Mouse (Mus musculus): ENCODE data around the gene Irf1. TPM values are rescaled to one million over a fixed set of nuclear protein-coding genes. Genes with fewer than 3 reads are reported as not detected.

Gene Irf1
- total and polyA plus RNA-seq, 2 experiments from 2014 or later, result 3.2 to 3.7 TPM

- Histone ChIP-seq H3K27me3 (ENCODE audit: insufficient read depth, low read length) (no peaks in the 10 kb centered on the region), H3K4me1 (ENCODE audit: insufficient read depth) (no peaks in the 10 kb centered on the region), H3K9me3 (ENCODE audit: low read length) (no peaks in the 10 kb centered on the region), H3K27ac (ENCODE audit: low read depth, low read length) (no peak overlapping the region), H3K9ac (no peak overlapping the region), H3K36me3 (ENCODE audit: insufficient read depth) (no peaks in the 10 kb centered on the region), H3K4me3 (ENCODE audit: low read depth, low read length) (no peak overlapping the region), H3K4me2 (ENCODE audit: low read depth) (peak overlapping the region; percentile 42)
- TF ChIP-seq CTCF (IDR thresholded peaks at IDR 0.05; ENCODE audit: low read depth), result peak; percentile 97
- ATAC-seq, result peak; percentile 94
- peak; percentile 84 for DNase-seq
- 22% methylated on average over 17 of the region's 17 CpGs for WGBS
These were observed 34.0 kb upstream of the Irf1 start for GRCm38 (mm10) chr11:53735682-53736245.

GRCm38 (mm10) chr11:53736771-53737572, 32.8 kb upstream of the Irf1 start:
- H3K4me2 ChIP-seq (ENCODE audit: low read depth), result no peak overlapping the region
- H3K9me3 ChIP-seq (ENCODE audit: low read length), result no peaks in the 10 kb centered on the region

GRCm38 (mm10) chr11:53737573-53737946, 32.3 kb upstream of the Irf1 start:
- H3K4me2 ChIP-seq (ENCODE audit: low read depth), result no peak overlapping the region
- ATAC-seq (peak; percentile 50; the same call in 1 of the 2 replicates), DNase-seq (peak; percentile 33)
- peak; percentile 49 for TF ChIP-seq CTCF (IDR thresholded peaks at IDR 0.05; ENCODE audit: low read depth)
- H3K9me3 ChIP-seq (ENCODE audit: low read length), result no peaks in the 10 kb centered on the region
- H3K27ac ChIP-seq (ENCODE audit: low read depth, low read length), result no peak overlapping the region
- no peaks in the 10 kb centered on the region for H3K36me3 ChIP-seq (ENCODE audit: insufficient read depth)
- 33% methylated on average over 6 of the region's 6 CpGs for WGBS
- H3K9ac ChIP-seq, result no peak overlapping the region
- no peaks in the 10 kb centered on the region for H3K27me3 ChIP-seq (ENCODE audit: insufficient read depth, low read length)
- no peaks in the 10 kb centered on the region for H3K4me1 ChIP-seq (ENCODE audit: insufficient read depth)
- H3K4me3 ChIP-seq (ENCODE audit: low read depth, low read length), result no peak overlapping the region

More at GRCm38 (mm10) chr11:53736771-53737572, 32.8 kb upstream of the Irf1 start:
- peak; percentile 80 for DNase-seq
- Histone ChIP-seq H3K4me3 (ENCODE audit: low read depth, low read length) (no peak overlapping the region), H3K27ac (ENCODE audit: low read depth, low read length) (no peak overlapping the region), H3K4me1 (ENCODE audit: insufficient read depth) (no peaks in the 10 kb centered on the region), H3K36me3 (ENCODE audit: insufficient read depth) (no peaks in the 10 kb centered on the region), H3K27me3 (ENCODE audit: insufficient read depth, low read length) (no peaks in the 10 kb centered on the region), H3K9ac (no peak overlapping the region)
- WGBS, result 46% methylated on average over 14 of the region's 14 CpGs
- peak; percentile 78 for ATAC-seq
- peak; percentile 79 for TF ChIP-seq CTCF (IDR thresholded peaks at IDR 0.05; ENCODE audit: low read depth)

- H3K27ac ChIP-seq (ENCODE audit: low read depth, low read length), result no peak overlapping the region
- no peaks in the 10 kb centered on the region for H3K9me3 ChIP-seq (ENCODE audit: low read length)
- H3K4me3 ChIP-seq (ENCODE audit: low read depth, low read length), result no peak overlapping the region
- DNase-seq (no peak), ATAC-seq (no peak)
- WGBS, result 5% methylated on average over 5 of the region's 5 CpGs
- H3K4me2 ChIP-seq (ENCODE audit: low read depth), result no peak overlapping the region
- H3K4me1 ChIP-seq (ENCODE audit: insufficient read depth), result no peaks in the 10 kb centered on the region
- H3K27me3 ChIP-seq (ENCODE audit: insufficient read depth, low read length), result no peaks in the 10 kb centered on the region
- no peak overlapping the region for H3K9ac ChIP-seq
- TF ChIP-seq CTCF (IDR thresholded peaks at IDR 0.05; ENCODE audit: low read depth), result no peak
- no peaks in the 10 kb centered on the region for H3K36me3 ChIP-seq (ENCODE audit: insufficient read depth)
These were observed 27.5 kb upstream of the Irf1 start for GRCm38 (mm10) chr11:53742353-53742752.

GRCm38 (mm10) chr11:53745260-53745659, 24.6 kb upstream of the Irf1 start:
- Histone ChIP-seq H3K4me2 (ENCODE audit: low read depth) (no peak overlapping the region), H3K27ac (ENCODE audit: low read depth, low read length) (no peak overlapping the region), H3K9ac (no peak overlapping the region), H3K9me3 (ENCODE audit: low read length) (no peaks in the 10 kb centered on the region), H3K27me3 (ENCODE audit: insufficient read depth, low read length) (no peaks in the 10 kb centered on the region), H3K36me3 (ENCODE audit: insufficient read depth) (no peaks in the 10 kb centered on the region), H3K4me3 (ENCODE audit: low read depth, low read length) (no peak overlapping the region), H3K4me1 (ENCODE audit: insufficient read depth) (no peaks in the 10 kb centered on the region)
- no peak for ATAC-seq
- TF ChIP-seq CTCF (IDR thresholded peaks at IDR 0.05; ENCODE audit: low read depth), result no peak
- DNase-seq, result no peak
- 92% methylated on average over 2 of the region's 2 CpGs for WGBS

- TF ChIP-seq CTCF (IDR thresholded peaks at IDR 0.05; ENCODE audit: low read depth), result no peak
- Histone ChIP-seq H3K4me3 (ENCODE audit: low read depth, low read length) (no peak overlapping the region), H3K4me1 (ENCODE audit: insufficient read depth) (no peaks in the 10 kb centered on the region), H3K9me3 (ENCODE audit: low read length) (no peaks in the 10 kb centered on the region), H3K4me2 (ENCODE audit: low read depth) (no peak overlapping the region), H3K27ac (ENCODE audit: low read depth, low read length) (no peak overlapping the region), H3K9ac (no peak overlapping the region), H3K36me3 (ENCODE audit: insufficient read depth) (no peaks in the 10 kb centered on the region), H3K27me3 (ENCODE audit: insufficient read depth, low read length) (no peaks in the 10 kb centered on the region)
- ATAC-seq (no peak), DNase-seq (no peak)
- WGBS, result 94% methylated on average over 9 of the region's 9 CpGs
These were observed 21.8 kb upstream of the Irf1 start for GRCm38 (mm10) chr11:53747985-53748384.

GRCm38 (mm10) chr11:53748614-53749013, 21.2 kb upstream of the Irf1 start:
- ATAC-seq (no peak), DNase-seq (no peak)
- no peak overlapping the region for H3K27ac ChIP-seq (ENCODE audit: low read depth, low read length)
- H3K4me3 ChIP-seq (ENCODE audit: low read depth, low read length), result no peak overlapping the region
- TF ChIP-seq CTCF (IDR thresholded peaks at IDR 0.05; ENCODE audit: low read depth), result no peak
- no peak overlapping the region for H3K4me2 ChIP-seq (ENCODE audit: low read depth)
- no peak overlapping the region for H3K9ac ChIP-seq
- H3K4me1 ChIP-seq (ENCODE audit: insufficient read depth), result no peaks in the 10 kb centered on the region
- no peaks in the 10 kb centered on the region for H3K9me3 ChIP-seq (ENCODE audit: low read length)
- H3K36me3 ChIP-seq (ENCODE audit: insufficient read depth), result no peaks in the 10 kb centered on the region
- WGBS, result 90% methylated on average over 6 of the region's 6 CpGs
- no peaks in the 10 kb centered on the region for H3K27me3 ChIP-seq (ENCODE audit: insufficient read depth, low read length)

Measured in forebrain, postnatal 0 days (tissue).